Mouse (Mus musculus): ENCODE results near the gene Hebp1.

GRCm38 (mm10) chr6:135177271-135177670 lies 20.6 kb downstream of the Hebp1 start:
- TF ChIP-seq CTCF (IDR thresholded peaks at IDR 0.05; ENCODE audit: borderline replicate concordance, control insufficient read depth, extremely low read depth, insufficient read depth, low read length, poor library complexity), result no peak
- TF ChIP-seq POLR2A (IDR thresholded peaks at IDR 0.05; ENCODE audit: control insufficient read depth, extremely low read depth, insufficient read depth, low read length, poor library complexity), result no peak
